Mouse (Mus musculus): ENCODE measurements around the gene Olfr1176.
A peak's percentile ranks its signal among the peaks of the same experiment; 100 is the strongest.

Gene Olfr1176

DNA sequence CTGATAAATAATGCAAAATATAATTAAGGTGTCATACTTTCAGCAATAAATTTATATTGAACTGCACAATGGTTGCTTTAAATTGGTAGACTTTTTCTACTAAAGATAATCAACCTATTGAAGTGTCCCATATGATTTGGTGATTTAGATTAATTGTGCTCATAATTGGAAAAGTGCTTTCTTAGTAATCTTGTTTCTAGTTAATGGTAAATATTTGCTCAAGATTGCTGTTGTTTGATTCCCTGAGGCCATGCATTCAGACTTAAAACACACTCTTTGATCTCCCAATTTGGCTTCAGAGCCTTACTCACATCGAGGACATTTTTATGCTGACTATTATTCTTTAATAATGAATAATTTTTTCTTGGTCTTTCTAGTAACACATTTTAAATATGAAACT, at the start of gene Olfr1176:
Gene Olfr1176, plus strand, starts transcription at position 301 of the 400 bp plus-strand sequence.
- DNase-seq = no peak

DNA sequence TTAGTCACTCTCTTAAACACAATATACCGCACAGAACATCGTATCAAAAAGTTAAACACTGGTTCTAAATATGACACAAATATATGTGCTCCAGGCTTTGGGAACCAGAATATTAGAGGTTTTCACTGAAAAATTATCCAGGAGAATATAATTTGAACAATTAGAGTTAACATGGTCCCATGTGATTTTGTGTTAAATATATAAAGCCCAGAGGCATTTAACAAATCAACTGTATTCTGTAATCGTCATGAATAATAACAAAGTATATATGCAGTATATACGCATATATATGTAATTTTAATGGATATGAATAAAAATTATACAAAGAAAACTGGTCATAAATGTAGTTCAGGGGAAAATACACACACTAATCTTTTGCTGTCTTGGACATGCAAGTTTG, 21.5 kb upstream of the Olfr1176 start, which contains the start of gene Olfr1174-ps:
Gene Olfr1174-ps, minus strand, starts transcription at position 101 of the 400 bp plus-strand sequence.
- DNase-seq = no peak

DNA sequence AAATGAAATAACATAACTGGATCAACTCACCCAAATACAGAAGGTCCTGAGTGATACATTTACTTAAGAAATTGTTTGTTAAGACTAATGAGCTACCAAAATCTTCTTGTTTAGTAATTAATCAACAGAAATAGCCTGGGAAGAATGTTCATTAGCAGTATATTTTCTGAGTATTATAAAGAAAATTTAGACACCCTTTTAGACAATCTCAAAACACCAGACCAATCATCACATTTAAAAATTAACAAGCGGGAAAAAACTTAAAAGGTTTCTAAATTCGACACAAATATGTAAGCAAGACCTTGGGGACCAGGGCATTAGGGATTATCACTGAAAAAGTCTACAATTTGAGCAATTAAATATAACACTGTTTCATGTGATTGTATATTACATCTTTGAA, 9.4 kb upstream of the Olfr1176 start, which contains the start of gene Olfr1175-ps:
Gene Olfr1175-ps, minus strand, starts transcription at position 101 of the 400 bp plus-strand sequence.
- no peak for DNase-seq

DNA sequence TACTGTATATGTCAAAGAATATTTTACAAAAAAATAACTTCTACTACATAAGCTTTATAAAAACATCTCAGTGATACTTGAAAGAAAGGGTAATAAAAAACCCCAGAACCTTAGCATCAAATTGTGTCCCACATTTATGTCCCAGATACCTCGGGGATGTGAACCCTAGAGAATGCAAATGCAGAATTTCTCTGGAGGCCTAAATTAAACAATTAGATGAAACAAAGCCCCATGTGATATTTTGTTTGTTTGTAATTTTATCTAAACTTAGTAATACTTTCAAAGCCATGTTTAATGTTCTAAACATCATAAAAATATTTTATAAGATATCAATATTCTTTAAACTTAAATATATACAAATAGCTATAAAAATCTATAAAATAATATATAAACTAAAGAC, 9.9 kb downstream of the Olfr1176 start, which contains the start of gene Olfr1177-ps:
Gene Olfr1177-ps, minus strand, starts transcription at position 101 of the 400 bp plus-strand sequence.
- no peak for DNase-seq

DNA sequence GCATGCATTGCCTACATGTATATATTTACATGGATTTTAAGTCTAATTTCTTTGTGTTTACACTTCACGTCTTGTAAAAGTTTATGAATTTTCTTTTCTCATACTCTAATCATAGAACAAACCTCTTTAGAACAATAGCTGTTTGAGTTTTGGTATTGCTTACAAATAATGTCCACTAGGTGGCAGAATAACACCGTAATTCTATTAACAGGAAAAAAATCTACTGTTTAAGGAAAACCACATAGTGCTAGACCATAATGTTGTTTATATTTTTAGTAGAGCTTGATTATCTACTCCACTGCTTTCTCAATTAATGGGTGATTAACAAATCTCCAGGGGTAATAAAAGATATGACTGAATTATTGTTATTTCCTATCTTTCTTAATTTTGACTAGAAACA, 19.8 kb downstream of the Olfr1176 start:
- DNase-seq = peak; percentile 65

DNA sequence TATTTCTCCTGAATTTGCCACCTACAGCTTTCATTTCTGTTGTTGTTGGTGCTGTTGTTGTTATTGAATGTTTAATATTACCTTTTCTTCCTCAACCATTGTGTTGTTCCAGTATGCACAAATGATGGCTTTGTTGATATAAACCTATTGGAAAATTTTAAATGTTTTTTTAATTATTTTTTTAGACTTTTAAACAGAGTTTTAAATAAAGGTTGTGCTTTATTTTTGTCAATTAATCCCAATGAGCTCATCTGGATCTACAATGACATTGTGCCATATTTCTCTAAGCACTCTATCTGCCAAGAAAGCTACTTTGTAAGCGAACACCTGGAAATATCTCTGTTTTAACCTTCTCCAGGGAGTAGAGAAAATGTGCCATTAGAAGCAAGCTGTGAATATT, 50.2 kb downstream of the Olfr1176 start, which contains the start of gene Olfr1178:
Gene Olfr1178, plus strand, starts transcription at position 301 of the 400 bp plus-strand sequence.
- DNase-seq = no peak

Data from embryo, embryonic 11 days (tissue).